Mouse (Mus musculus) kidney, postnatal 0 days (tissue): ENCODE measurements at regions not wholly inside any gene's neighbourhood (a gene's known extent, or its start where the extent isn't known, plus 50 kb on each side); places are given as distances from the start of the nearest gene placed in this dataset. TPM values are rescaled to one million over a fixed set of nuclear protein-coding genes. Genes with fewer than 3 reads are reported as not detected.

Experiments used
- ATAC-seq: fragments of 200-750 bp; cut with Nextera tagmentation; replicated peaks from 2 replicates; pipeline ENCODE4 v1.8.0; 2017; ENCODE audit warnings: low read depth, moderate number of reproducible peaks, moderate TSS enrichment, moderate library complexity; ENCODE audit not compliant: low FRiP score
- DNase-seq: peaks from one replicate; pipeline ENCODE4 v3.0.0-alpha.2; 2016; ENCODE audit warnings: low spot score
- H3K27ac ChIP-seq: fragments of 300-500 bp; sonication (generic); 2 replicates; pipeline ENCODE4 v1.5.1; 2014; ENCODE audit warnings: mild to moderate bottlenecking
- H3K27me3 ChIP-seq: fragments of 300-500 bp; sonication (generic); 2 replicates; pipeline ENCODE4 v1.6.1; 2014; ENCODE audit warnings: low read length, mixed read lengths; ENCODE audit not compliant: insufficient read depth
- H3K36me3 ChIP-seq: fragments of 300-500 bp; sonication (generic); 2 replicates; pipeline ENCODE4 v1.6.1; 2014; ENCODE audit warnings: low read length, mixed read lengths; ENCODE audit not compliant: insufficient read depth
- H3K4me1 ChIP-seq: fragments of 300-500 bp; sonication (generic); replicated peaks from 2 replicates; pipeline ENCODE4 v1.6.1; 2014; ENCODE audit warnings: antibody characterized with exemption, low read length, mixed read lengths; ENCODE audit not compliant: insufficient read depth
- H3K4me2 ChIP-seq: fragments of 300-500 bp; sonication (generic); 2 replicates; pipeline ENCODE4 v1.6.1; 2014; ENCODE audit warnings: mild to moderate bottlenecking, low read length, moderate library complexity, mixed read lengths
- H3K4me3 ChIP-seq: fragments of 300-500 bp; sonication (generic); replicated peaks from 2 replicates; pipeline ENCODE4 v1.5.1; 2014; ENCODE audit warnings: low read depth, low read length
- H3K9ac ChIP-seq: fragments of 300-500 bp; sonication (generic); 2 replicates; pipeline ENCODE4 v1.6.1; 2014; ENCODE audit warnings: low read depth, low read length
- H3K9me3 ChIP-seq: fragments of 300-500 bp; sonication (generic); replicated peaks from 2 replicates; pipeline ENCODE4 v1.6.1; 2016; ENCODE audit warnings: low read length, inconsistent platforms, mixed read lengths
- CTCF ChIP-seq: IDR thresholded peaks from 2 replicates; pipeline ENCODE4 v1.5.1; 2016; ENCODE audit warnings: antibody characterized with exemption, low read depth, mild to moderate bottlenecking, moderate library complexity
- WGBS: fragments of 180-500 bp; shearing (Covaris S2); extraction: QIAGEN DNeasy Blood & Tissue Kit; methylation state at CpG from one replicate; pipeline ENCODE4 v1.1.7; 2014; 5-methylcytosine and 5-hydroxymethylcytosine counted together
- microRNA-seq: library from miRNA; unstranded; fragments of <30 nt; microRNA quantifications from one replicate; pipeline ENCODE4, GENCODE M21; 2016

DNA sequence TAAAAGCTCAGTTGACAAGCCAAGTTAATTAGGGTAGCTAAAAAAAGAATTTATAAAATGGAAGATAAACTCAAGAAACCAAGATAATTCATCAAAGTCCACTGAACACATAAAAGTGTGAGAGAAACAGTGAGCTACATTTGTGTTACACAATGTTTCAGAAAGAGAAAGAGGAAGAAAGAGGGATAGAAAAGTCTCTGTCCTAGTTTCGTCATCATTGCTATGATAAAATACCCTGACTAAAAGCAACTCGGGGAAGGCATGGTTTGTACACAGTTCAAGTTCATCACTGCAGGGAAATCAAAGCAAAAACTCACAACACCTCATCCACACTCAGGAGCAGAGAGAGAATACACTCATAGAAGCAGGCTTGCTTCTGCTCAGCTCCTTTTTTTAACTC lies 548.9 kb downstream of the Utrn start:
- no peak for DNase-seq
- Histone ChIP-seq H3K36me3 (no peaks in the 10 kb centered on the region), H3K9me3 (no peaks in the 10 kb centered on the region), H3K4me2 (no peak overlapping the region), H3K4me3 (no peak overlapping the region), H3K27ac (no peak overlapping the region), H3K27me3 (no peaks in the 10 kb centered on the region), H3K4me1 (no peaks in the 10 kb centered on the region), H3K9ac (no peak overlapping the region)
- 67% methylated on average over 2 of the region's 2 CpGs for WGBS
- TF ChIP-seq CTCF = no peak
- ATAC-seq = no peak

Small RNA genes in the stretch of these regions (microRNA-seq; reads per million reads assigned to microRNA genes)
- not detected for gene Gm22194
